Mouse (Mus musculus): ENCODE measurements around the gene Bptf. TPM values are rescaled to one million over a fixed set of nuclear protein-coding genes. Genes with fewer than 3 reads are reported as not detected.
"Not testable (repeated sequence)": the region's sequence is repeated elsewhere in the genome, so short reads cannot be mapped to it uniquely, and the experiment has no call there.

Bptf gene
- polyA plus RNA-seq, 2 experiments: 38.4 to 49.1 TPM

DNA sequence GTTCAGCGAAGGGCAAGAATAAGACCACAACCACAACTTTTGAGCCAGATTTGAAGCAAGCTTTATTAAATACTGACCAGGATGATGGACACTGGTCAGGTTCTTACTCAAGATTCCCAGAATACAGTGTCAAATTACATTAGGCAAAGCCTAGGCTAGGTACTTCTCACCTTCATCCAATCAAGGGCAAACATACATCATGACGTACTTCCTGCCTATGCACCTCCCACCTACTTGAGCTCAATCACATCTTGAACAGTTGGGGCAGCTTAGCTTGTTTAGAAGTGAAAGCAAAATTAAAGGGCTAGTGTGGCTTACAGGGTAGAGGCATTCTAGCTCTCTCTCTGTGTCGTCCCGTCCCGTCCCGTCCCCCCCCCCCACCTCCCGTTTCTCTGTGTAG, 22.5 kb upstream of the Bptf start:
- Histone ChIP-seq H3K27ac (replicated peaks; ENCODE audit: low read depth, low read length) (no peak overlapping the region), H3K27me3 (ENCODE audit: control insufficient read depth, insufficient read depth, low read length) (no peaks in the 10 kb centered on the region), H3K9me3 (ENCODE audit: control insufficient read depth, low read length) (no peaks in the 10 kb centered on the region), H3K36me3 (ENCODE audit: control insufficient read depth, insufficient read depth, low read length) (no peaks in the 10 kb centered on the region), H3K4me1 (ENCODE audit: control insufficient read depth, insufficient read depth, low read length) (no peaks in the 10 kb centered on the region), H3K4me2 (replicated peaks; ENCODE audit: low read depth, low read length, severe bottlenecking) (no peak overlapping the region), H3K9ac (ENCODE audit: low read depth, low read length, severe bottlenecking) (no peak overlapping the region), H3K4me3 (replicated peaks; ENCODE audit: low read length) (no peak overlapping the region)
- WGBS: 86% methylated on average over 7 of the region's 7 CpGs
- ATAC-seq (ENCODE audit: low FRiP score, low read depth) (no peak), DNase-seq (ENCODE audit: low spot score) (no peak)
- TF ChIP-seq POLR2A (IDR thresholded peaks at IDR 0.05; ENCODE audit: borderline replicate concordance, extremely low read depth, insufficient read depth, insufficient read length): no peak

DNA sequence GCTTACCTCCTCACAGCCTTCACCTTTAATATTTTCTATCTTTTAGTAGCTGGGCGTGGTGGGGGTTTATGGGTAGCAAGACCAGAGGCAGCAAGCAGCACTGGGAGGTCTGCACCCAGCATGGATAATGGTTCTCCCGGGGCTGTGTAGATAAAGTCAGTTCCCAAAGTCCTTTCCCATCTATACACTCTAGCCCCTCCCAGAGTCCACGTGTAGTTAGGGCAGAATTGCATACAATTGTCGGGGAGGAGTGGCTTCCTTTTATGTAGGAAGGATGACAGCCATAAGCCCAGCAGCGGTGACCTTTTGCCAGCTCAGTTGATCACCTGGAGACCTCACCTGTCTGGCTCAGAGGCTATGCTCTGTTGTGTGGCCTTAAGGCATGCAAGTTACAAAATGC, 21.7 kb upstream of the Bptf start:
- H3K27ac ChIP-seq (replicated peaks; ENCODE audit: low read depth, low read length): no peak overlapping the region
- ATAC-seq (ENCODE audit: low FRiP score, low read depth) (no peak), DNase-seq (ENCODE audit: low spot score) (no peak)
- WGBS: 82% methylated on average over 5 of the region's 5 CpGs
- no peak overlapping the region for H3K4me3 ChIP-seq (replicated peaks; ENCODE audit: low read length)
- no peak overlapping the region for H3K4me2 ChIP-seq (replicated peaks; ENCODE audit: low read depth, low read length, severe bottlenecking)
- H3K4me1 ChIP-seq (ENCODE audit: control insufficient read depth, insufficient read depth, low read length): no peaks in the 10 kb centered on the region
- no peaks in the 10 kb centered on the region for H3K9me3 ChIP-seq (ENCODE audit: control insufficient read depth, low read length)
- no peak for TF ChIP-seq POLR2A (IDR thresholded peaks at IDR 0.05; ENCODE audit: borderline replicate concordance, extremely low read depth, insufficient read depth, insufficient read length)
- no peaks in the 10 kb centered on the region for H3K27me3 ChIP-seq (ENCODE audit: control insufficient read depth, insufficient read depth, low read length)
- H3K9ac ChIP-seq (ENCODE audit: low read depth, low read length, severe bottlenecking): no peak overlapping the region
- no peaks in the 10 kb centered on the region for H3K36me3 ChIP-seq (ENCODE audit: control insufficient read depth, insufficient read depth, low read length)

DNA sequence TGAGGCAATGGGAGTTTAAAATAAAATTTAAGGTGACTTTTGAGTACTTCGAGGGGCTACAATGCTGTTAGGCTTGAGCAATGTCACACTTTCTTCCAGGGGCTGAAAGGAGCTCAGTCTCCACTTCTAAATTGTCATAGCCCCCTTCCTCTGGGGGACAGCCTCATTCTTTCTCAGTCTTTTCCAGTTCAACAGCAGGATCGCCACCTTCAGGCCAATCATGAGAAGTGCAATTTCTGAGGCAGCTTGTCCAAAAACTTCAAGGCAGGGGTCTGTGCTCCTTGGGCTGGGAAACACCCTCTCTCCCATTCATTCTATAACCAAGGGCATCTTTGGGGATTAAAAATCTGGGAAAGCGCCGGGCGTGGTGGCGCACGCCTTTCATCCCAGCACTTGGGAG, 19.9 kb upstream of the Bptf start:
- H3K9ac ChIP-seq (ENCODE audit: low read depth, low read length, severe bottlenecking): no peak overlapping the region
- H3K4me1 ChIP-seq (ENCODE audit: control insufficient read depth, insufficient read depth, low read length): no peaks in the 10 kb centered on the region
- no peaks in the 10 kb centered on the region for H3K36me3 ChIP-seq (ENCODE audit: control insufficient read depth, insufficient read depth, low read length)
- H3K9me3 ChIP-seq (ENCODE audit: control insufficient read depth, low read length): no peaks in the 10 kb centered on the region
- H3K4me2 ChIP-seq (replicated peaks; ENCODE audit: low read depth, low read length, severe bottlenecking): no peak overlapping the region
- H3K4me3 ChIP-seq (replicated peaks; ENCODE audit: low read length): no peak overlapping the region
- no peak for ATAC-seq (ENCODE audit: low FRiP score, low read depth)
- H3K27ac ChIP-seq (replicated peaks; ENCODE audit: low read depth, low read length): no peak overlapping the region
- no peak for DNase-seq (ENCODE audit: low spot score)
- H3K27me3 ChIP-seq (ENCODE audit: control insufficient read depth, insufficient read depth, low read length): no peaks in the 10 kb centered on the region
- no peak for TF ChIP-seq POLR2A (IDR thresholded peaks at IDR 0.05; ENCODE audit: borderline replicate concordance, extremely low read depth, insufficient read depth, insufficient read length)
- WGBS: 79% methylated on average over 7 of the region's 7 CpGs

DNA sequence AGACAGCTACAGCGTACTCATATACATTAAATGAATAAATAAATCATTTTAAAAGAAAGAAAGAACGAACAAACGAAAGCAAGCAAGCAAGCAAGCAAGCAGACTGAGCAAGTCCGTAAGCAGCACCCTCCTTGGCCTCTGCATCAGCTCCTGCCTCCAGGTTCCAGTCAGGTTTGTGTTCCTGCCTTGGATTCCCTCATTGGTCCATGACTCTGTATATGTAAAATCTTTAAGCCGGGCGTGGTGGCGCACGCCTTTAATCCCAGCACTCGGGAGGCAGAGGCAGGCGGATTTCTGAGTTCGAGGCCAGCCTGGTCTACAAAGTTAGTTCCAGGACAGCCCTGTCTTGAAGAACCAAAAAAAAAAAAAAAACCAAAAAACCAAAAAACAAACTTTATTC, 12.0 kb upstream of the Bptf start:
- H3K9me3 ChIP-seq (ENCODE audit: control insufficient read depth, low read length): not testable (repeated sequence)

DNA sequence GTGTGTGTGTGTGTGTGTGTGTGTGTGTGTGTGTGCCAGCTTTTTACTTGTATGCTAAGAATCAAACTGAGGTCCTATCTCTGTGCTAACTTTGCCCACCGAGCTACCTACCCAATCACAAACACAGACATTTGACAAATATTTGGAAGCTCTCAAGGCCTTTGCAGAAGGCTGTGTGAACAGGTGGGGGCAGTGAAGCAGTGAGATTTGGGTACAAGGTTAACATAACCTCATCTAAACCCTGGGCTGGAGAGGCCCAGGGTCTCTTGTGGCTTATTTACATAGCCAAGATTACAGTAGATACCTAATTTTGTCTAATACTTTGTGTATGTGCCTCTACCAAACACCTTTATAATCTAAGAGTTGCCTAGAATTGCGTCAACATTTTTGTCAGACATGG, 10.5 kb upstream of the Bptf start:
- no peaks in the 10 kb centered on the region for H3K4me1 ChIP-seq (ENCODE audit: control insufficient read depth, insufficient read depth, low read length)
- ATAC-seq (ENCODE audit: low FRiP score, low read depth) (no peak), DNase-seq (ENCODE audit: low spot score) (no peak)
- no peaks in the 10 kb centered on the region for H3K9me3 ChIP-seq (ENCODE audit: control insufficient read depth, low read length)
- H3K36me3 ChIP-seq (ENCODE audit: control insufficient read depth, insufficient read depth, low read length): no peaks in the 10 kb centered on the region
- no peak overlapping the region for H3K4me3 ChIP-seq (replicated peaks; ENCODE audit: low read length)
- no peak overlapping the region for H3K27ac ChIP-seq (replicated peaks; ENCODE audit: low read depth, low read length)
- H3K4me2 ChIP-seq (replicated peaks; ENCODE audit: low read depth, low read length, severe bottlenecking): no peak overlapping the region
- 83% methylated on average over 2 of the region's 2 CpGs for WGBS
- no peak overlapping the region for H3K9ac ChIP-seq (ENCODE audit: low read depth, low read length, severe bottlenecking)
- no peak for TF ChIP-seq POLR2A (IDR thresholded peaks at IDR 0.05; ENCODE audit: borderline replicate concordance, extremely low read depth, insufficient read depth, insufficient read length)
- H3K27me3 ChIP-seq (ENCODE audit: control insufficient read depth, insufficient read depth, low read length): no peaks in the 10 kb centered on the region

More for the DNA sequence above, 12.0 kb upstream of the Bptf start:
- 94% methylated on average over 11 of the region's 11 CpGs for WGBS
- H3K36me3 ChIP-seq (ENCODE audit: control insufficient read depth, insufficient read depth, low read length); H3K27ac ChIP-seq (replicated peaks; ENCODE audit: low read depth, low read length); H3K27me3 ChIP-seq (ENCODE audit: control insufficient read depth, insufficient read depth, low read length); DNase-seq (ENCODE audit: low spot score); H3K4me3 ChIP-seq (replicated peaks; ENCODE audit: low read length); H3K4me1 ChIP-seq (ENCODE audit: control insufficient read depth, insufficient read depth, low read length); H3K9ac ChIP-seq (ENCODE audit: low read depth, low read length, severe bottlenecking); ATAC-seq (ENCODE audit: low FRiP score, low read depth); H3K4me2 ChIP-seq (replicated peaks; ENCODE audit: low read depth, low read length, severe bottlenecking): not testable (repeated sequence)

DNA sequence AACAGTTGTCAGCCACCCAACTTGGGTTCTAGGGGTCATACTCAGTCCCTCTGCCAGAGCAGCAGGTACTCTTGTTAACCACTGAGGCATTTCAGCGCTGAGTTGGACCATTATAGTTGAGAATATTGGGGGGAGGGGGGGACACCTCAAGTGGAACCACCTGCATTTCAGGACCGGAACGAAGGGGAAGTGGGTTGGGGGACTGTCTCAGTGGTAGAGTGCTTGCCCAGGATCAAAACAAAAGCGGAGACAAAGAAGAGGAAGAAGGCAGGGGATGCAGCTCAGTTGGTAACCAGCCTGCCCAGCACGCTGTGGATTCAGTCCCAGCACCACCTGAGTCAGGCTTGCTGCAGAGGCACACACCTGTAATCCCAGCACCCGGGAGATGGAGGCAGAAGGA, 8.8 kb upstream of the Bptf start:
- DNase-seq (ENCODE audit: low spot score): no peak
- Histone ChIP-seq H3K27ac (replicated peaks; ENCODE audit: low read depth, low read length) (no peak overlapping the region), H3K4me1 (ENCODE audit: control insufficient read depth, insufficient read depth, low read length) (no peaks in the 10 kb centered on the region), H3K9me3 (ENCODE audit: control insufficient read depth, low read length) (no peaks in the 10 kb centered on the region), H3K27me3 (ENCODE audit: control insufficient read depth, insufficient read depth, low read length) (no peaks in the 10 kb centered on the region), H3K9ac (ENCODE audit: low read depth, low read length, severe bottlenecking) (no peak overlapping the region), H3K4me3 (replicated peaks; ENCODE audit: low read length) (no peak overlapping the region), H3K36me3 (ENCODE audit: control insufficient read depth, insufficient read depth, low read length) (no peaks in the 10 kb centered on the region), H3K4me2 (replicated peaks; ENCODE audit: low read depth, low read length, severe bottlenecking) (no peak overlapping the region)
- 23% methylated on average over 6 of the region's 6 CpGs for WGBS
- no peak for TF ChIP-seq POLR2A (IDR thresholded peaks at IDR 0.05; ENCODE audit: borderline replicate concordance, extremely low read depth, insufficient read depth, insufficient read length)
- ATAC-seq (ENCODE audit: low FRiP score, low read depth): no peak
